Mouse (Mus musculus) heart, postnatal 25 days (tissue): ENCODE results near the gene Abi2. TPM values are rescaled to one million over a fixed set of nuclear protein-coding genes. Genes with fewer than 3 reads are reported as not detected.
"Not testable (repeated sequence)": the region's sequence is repeated elsewhere in the genome, so short reads cannot be mapped to it uniquely, and the experiment has no call there.

ENCODE experiments used
- DNase-seq: peaks from one replicate; pipeline ENCODE4 v3.0.0; 2022; ENCODE audit warnings: low spot score
- intact Hi-C: fragments of 180-260 bp; cut with DNase I; formaldehyde crosslinking; loops from one replicate; pipeline ENCODE4 v1.15.1; 2025
- total RNA-seq, 2 experiments: library from RNA; stranded (reverse); gene quantifications; 2 replicates each; pipeline ENCODE4 v1.2.3; 2021

The Abi2 gene
- 10 to 100 TPM; 17.6 to 22.2 TPM for total RNA-seq

DNA sequence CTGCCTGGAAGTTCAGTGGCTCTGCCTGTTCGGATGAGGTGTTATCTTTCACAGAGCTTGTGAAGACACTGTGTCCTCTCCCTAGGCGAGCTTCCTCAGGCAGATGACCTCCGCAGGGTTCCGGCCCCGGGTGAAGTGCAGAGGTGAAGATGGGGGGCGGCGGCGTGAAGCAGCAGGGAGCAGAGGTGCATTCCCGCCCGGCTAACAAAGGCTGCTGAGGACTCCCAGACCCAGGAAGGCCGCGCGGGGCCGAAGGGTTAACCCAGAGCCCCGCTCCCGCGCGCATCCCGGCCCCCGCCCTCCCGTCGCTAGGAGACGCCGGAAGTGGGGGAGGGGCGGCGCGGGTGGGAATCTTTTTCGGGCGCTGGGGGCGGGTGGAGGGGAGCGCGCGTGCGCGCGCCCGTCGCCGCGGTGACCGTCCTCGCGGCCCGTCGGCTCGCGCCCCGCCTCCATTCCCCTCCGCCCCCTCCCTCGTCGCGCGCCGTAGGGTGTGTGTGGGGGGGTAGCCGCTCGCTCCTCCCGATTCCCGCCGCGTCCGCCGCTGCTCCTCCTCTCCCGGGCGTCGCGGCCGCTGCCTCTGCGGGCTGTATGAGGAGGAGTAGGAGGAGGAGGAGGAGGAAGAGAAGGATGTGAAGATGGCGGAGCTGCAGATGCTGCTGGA lies at the start of gene Abi2:
Abi2 (plus strand) TSS at position 452 of the 661 bp plus-strand sequence.
- intact Hi-C loops: loop anchor here (5.0 to 10.0 kb wide), 3 partner anchors 67 to 553 kb away; partner anchors contain the start of gene Cyp20a1
- peak; percentile 83 for DNase-seq

DNA sequence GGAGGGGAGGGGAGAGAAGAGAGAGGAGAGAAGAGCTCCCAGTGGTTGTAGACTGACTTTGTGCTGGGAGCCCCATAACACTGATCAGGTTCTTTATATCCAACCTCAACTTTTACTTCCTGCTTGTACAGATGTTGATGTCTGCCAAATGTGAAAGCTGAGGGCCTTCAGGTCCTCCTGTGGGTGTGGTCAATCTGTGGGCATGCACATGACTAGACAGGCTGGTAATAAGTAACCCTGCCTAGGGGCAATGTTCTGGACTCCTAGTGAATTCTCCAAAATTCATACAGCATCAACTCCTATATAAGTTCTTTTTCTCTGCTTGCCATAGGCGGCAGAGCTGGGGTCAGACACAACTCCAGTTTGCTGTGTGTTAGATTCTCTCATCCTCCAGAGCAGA lies 47.8 kb upstream of the Abi2 start:
- no peak for DNase-seq
- intact Hi-C loops: no loop called here

DNA sequence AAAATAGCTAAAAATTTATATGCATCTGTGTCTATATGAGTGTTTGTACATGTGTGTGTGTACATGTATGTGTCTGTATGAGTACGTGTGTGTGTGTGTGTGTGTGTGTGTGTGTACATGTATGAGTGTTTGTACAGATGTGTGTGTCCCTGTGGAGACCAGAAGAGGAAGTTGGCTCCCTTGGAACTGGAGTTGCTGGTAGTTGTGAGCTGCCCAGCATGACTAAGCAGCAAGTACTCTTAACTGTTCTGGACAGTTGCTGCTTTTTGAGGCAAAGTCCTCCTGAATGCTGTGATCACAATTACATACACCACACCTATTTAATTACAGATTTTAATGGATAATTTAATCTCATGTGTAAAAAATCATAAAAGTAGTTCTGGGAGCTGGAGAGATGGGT lies 32.9 kb upstream of the Abi2 start:
- intact Hi-C loops: no loop called here
- DNase-seq: no peak

DNA sequence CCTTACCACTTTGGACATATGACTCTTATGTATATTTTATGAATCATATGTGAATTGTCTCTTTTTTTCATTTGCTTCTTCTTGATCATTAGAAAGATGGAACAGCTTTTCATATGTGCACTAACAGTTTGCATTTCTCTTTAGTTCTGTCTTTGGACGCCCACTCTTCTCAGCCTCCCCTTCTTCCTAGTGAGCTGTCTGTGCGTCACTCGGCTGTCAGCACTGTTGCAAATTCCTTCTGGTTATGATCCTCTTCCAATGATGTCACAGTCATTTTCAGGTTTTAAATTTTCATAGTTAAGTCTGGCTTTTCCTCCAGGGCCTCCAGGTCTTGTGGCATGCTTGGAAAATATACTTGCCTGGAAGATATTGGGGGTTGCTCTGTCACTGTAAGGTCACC lies 27.5 kb upstream of the Abi2 start:
- intact Hi-C loops: no loop called here
- no peak for DNase-seq

DNA sequence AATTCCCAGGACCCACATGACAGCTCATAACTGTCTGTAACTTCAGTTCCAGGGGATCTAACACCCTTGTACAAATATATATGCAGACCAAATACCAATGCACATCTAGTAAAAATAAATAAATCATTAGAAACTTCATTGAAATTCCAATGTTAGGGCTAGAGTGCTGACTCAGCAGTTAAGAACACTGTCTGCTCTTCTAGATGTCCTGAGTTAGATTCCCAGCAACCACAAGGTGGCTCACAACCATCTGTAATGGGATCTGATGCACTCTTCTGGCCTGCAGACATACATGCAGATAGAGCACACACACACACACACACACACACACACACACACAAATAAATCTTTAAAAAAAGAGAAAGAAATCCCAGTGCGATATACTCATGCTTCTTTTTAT lies 4.6 kb upstream of the Abi2 start:
- intact Hi-C loops: loop anchor here (5.0 to 10.0 kb wide), 3 partner anchors 63 to 557 kb away; partner anchors contain the start of gene Cyp20a1
- DNase-seq: no peak

GRCm38 (mm10) chr1:60408501-60409167 lies 785 bp upstream of the Abi2 start:
- intact Hi-C loops: loop anchor here (5.0 to 10.0 kb wide), 3 partner anchors 66 to 554 kb away; partner anchors contain the start of gene Cyp20a1
- no peak for DNase-seq

DNA sequence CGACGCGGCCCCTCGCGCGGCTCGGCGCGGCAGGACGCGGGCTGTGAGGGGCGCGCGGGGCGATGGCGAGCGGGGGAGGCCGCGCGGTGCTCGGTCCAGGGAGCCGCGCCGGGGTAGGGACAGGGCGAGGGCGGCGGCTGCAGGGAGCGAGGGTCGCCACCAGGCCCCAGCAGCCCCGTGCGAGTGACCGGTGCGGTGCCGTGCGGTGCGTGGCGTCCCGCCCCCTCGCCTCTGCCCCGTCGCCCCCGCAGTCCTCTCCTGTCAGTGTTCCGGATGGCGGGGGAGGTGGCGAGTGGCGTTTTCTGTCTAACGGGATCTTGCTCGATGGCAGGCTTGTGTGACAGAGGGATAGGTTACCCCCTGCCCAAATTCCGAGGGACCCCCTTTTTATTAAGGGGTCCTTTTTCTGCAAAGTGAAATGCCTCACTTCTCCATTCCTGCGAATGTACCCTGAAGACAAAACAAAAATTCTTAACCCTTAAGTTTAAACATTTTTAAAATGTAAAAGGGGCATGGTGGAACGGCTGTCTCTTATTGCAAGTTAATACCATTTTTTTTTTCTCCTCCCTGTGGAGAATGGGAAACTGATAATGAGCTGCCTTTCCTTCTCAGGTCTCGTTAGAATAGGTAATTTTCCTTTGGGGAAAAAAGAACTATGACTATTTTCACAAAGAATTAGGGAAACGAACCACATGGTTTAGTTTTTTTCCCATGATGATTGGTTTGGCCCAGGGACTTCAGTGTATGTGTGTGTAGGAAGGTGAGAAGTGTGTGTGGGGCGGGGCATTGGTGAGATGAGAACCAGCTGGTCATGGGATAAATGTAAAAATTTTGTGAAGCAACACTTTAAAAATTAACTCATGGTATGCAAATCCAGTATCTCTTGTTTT lies 754 bp downstream of the Abi2 start:
- intact Hi-C loops: loop anchor here (5.0 to 10.0 kb wide), 3 partner anchors 68 to 552 kb away; partner anchors contain the start of gene Cyp20a1
- DNase-seq: peak; percentile 6

GRCm38 (mm10) chr1:60416724-60417123 lies 7.3 kb downstream of the Abi2 start:
- no peak for DNase-seq

DNA sequence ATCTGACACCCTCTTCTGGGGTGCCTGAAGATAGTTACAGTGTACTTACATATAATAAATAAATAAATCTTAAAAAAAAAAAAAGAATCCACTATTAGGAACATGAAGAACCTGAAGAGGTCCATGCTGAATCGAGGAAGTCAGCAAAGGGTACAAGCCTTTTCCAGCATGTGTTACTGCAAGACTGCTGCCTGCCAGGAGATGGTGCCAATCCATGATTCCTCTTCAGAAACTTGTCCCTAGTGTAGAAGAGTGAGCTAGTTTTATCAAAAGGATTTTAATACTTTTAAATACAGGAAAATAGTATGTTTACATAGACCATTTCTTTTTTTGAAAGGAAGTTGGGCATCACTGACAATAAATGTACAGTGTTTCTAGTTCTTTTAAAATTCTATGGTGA lies 14.5 kb downstream of the Abi2 start:
- no peak for DNase-seq
- intact Hi-C loops: no loop called here

More at GRCm38 (mm10) chr1:60416724-60417123, 7.3 kb downstream of the Abi2 start:
- intact Hi-C loops: no loop called here

GRCm38 (mm10) chr1:60428341-60428740 lies 18.9 kb downstream of the Abi2 start:
- no peak for DNase-seq
- intact Hi-C loops: no loop called here

DNA sequence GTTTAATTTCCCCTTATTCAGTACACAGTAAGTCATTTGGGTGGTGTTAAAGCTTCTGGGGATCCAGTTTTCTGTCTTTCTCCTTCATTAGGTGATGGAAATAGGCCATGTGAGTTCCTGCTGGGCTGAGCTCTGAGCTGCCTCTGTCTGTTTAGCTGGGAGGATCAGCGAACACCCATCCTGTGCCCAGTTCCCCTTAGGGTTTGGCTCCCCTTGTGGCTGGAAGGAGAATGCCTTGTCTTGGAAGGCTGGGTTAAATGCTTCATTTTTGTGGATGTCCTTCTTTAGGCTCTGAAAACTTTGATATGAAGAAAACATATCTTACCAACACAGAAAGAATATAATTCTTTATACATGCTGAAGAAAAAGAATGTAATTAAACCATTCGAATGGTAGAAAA lies 19.5 kb downstream of the Abi2 start:
- DNase-seq: no peak
- intact Hi-C loops: no loop called here

DNA sequence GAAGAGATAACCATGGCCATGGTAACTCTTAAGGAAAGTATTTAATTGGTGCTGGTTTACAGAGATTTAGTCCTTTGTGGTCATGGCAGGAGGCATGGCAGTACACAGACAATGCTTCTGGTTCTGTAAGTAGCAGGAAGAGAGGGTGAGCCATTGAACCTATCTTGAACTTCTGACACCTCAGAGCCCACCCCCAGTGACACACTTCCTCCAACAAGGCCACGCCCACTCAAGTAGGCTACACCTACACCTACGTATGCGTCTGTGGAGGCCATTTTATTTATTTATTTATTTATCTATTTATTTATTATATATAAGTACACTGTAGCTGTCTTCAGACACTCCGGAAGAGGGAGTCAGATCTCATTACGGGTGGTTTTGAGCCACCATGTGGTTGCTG lies 22.1 kb downstream of the Abi2 start:
- DNase-seq: no peak
- intact Hi-C loops: no loop called here

- intact Hi-C loops: no loop called here
Measured at GRCm38 (mm10) chr1:60432497-60432896, 23.1 kb downstream of the Abi2 start.

DNA sequence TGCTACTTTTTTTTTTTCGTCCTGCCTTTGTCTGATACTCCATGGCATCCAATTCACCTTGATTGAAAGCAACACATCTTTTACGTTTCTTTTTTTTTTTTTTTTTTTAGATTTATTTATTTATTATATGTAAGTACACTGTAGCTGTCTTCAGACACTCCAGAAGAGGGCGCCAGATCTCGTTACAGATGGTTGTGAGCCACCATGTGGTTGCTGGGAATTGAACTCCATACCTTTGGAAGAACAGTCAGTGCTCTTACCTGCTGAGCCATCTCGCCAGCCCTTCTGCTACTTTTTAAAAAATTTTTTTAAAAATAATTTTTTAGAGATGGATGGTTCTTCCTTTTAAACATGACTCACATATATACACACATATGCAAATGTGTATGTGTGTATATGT lies 32.0 kb downstream of the Abi2 start:
- DNase-seq, intact Hi-C loops: not testable (repeated sequence)

More at GRCm38 (mm10) chr1:60432497-60432896, 23.1 kb downstream of the Abi2 start:
- DNase-seq: no peak

DNA sequence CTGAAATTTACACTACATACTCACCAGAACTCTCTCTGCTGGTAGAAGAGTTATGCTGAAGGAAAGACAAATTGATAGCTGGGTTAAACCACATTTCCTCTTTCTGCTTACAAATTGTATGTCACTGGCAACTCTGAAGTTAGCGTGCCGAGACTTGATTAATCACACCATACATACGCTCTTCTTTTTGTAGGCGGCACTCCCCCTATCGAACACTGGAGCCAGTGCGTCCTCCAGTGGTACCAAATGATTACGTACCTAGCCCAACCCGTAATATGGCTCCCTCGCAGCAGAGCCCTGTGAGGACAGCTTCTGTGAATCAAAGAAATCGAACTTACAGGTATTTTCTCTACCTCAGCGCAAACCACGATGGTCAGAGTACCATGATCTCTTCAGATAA lies 37.6 kb downstream of the Abi2 start:
- DNase-seq: no peak
- intact Hi-C loops: no loop called here

DNA sequence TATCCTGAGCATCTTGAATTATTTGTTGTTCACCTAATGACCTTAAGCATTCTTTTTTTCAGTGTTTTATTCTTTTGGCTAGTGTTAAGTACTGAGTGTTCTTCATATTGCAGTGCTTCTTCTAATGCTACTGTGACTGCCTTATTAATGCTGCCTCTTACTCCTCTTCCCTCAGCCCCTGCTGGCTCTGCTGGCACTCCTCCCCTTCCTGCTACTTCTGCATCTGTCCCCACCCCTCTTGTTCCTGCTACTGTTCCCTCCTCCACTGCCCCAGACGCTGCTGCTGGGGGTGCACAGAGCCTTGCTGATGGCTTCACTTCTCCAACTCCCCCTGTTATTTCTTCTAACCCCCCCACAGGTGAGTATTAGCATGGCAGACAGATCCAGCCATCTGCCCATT lies 40.5 kb downstream of the Abi2 start:
- DNase-seq: no peak
- intact Hi-C loops: no loop called here

- intact Hi-C loops: no loop called here
- DNase-seq: no peak
Measured at GRCm38 (mm10) chr1:60460623-60461022, 51.2 kb downstream of the Abi2 start.

- intact Hi-C loops: no loop called here
Measured at GRCm38 (mm10) chr1:60469491-60469890, 60.1 kb downstream of the Abi2 start.

GRCm38 (mm10) chr1:60470541-60470940 lies 61.1 kb downstream of the Abi2 start:
- intact Hi-C loops: no loop called here
- no peak for DNase-seq

More at GRCm38 (mm10) chr1:60469491-60469890, 60.1 kb downstream of the Abi2 start:
- no peak for DNase-seq

DNA sequence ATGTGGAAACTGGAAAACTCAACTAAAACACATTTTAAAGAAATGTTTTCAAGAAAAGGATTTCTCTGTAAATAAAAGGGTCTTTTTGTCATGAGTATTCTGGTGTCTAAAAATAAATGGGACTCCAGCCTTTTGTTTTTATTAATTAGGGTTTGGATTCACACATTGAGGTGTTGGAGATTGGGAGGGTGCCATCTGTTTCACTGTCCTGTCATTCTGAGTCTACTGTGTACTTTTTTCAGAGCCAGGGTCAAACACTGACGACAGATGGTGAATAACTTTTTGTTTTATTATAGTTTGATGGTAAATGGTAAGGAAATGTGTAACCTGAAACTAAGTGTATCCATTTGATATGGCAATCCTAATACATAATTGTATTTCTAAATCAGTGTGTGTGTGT lies 72.1 kb downstream of the Abi2 start:
- intact Hi-C loops: no loop called here
- no peak for DNase-seq
